Mouse (Mus musculus) embryonic facial prominence, embryonic 12.5 days (tissue): ENCODE measurements around the gene Gm3625. TPM values are rescaled to one million over a fixed set of nuclear protein-coding genes. Genes with fewer than 3 reads are reported as not detected.
"Not testable (repeated sequence)": the region's sequence is repeated elsewhere in the genome, so short reads cannot be mapped to it uniquely, and the experiment has no call there.

Experiments used
- ATAC-seq: fragments of 200-750 bp; cut with Nextera tagmentation; 2 replicates; pipeline ENCODE4 v1.8.0; 2017; ENCODE audit not compliant: insufficient number of reproducible peaks, insufficient read depth, low FRiP score, low TSS enrichment
- H3K27ac ChIP-seq: fragments of 300-500 bp; sonication (generic); 2 replicates; pipeline ENCODE4 v1.5.1; 2016; ENCODE audit warnings: mild to moderate bottlenecking
- H3K27me3 ChIP-seq: fragments of 300-500 bp; sonication (generic); 2 replicates; pipeline ENCODE4 v1.6.1; 2016; ENCODE audit warnings: mild to moderate bottlenecking, moderate library complexity
- H3K36me3 ChIP-seq: fragments of 300-500 bp; sonication (generic); 2 replicates; pipeline ENCODE4 v1.6.1; 2016; ENCODE audit warnings: mild to moderate bottlenecking
- H3K4me1 ChIP-seq: fragments of 300-500 bp; sonication (generic); 2 replicates; pipeline ENCODE4 v1.6.1; 2016
- H3K4me2 ChIP-seq: fragments of 300-500 bp; sonication (generic); replicated peaks from 2 replicates; pipeline ENCODE4 v1.6.1; 2016; ENCODE audit warnings: mild to moderate bottlenecking, moderate library complexity
- H3K4me3 ChIP-seq: fragments of 300-500 bp; sonication (generic); 2 replicates; pipeline ENCODE4 v1.5.1; 2016; ENCODE audit warnings: mild to moderate bottlenecking
- H3K9ac ChIP-seq: fragments of 300-500 bp; sonication (generic); 2 replicates; pipeline ENCODE4 v1.6.1; 2016; ENCODE audit warnings: mild to moderate bottlenecking, moderate library complexity
- H3K9me3 ChIP-seq: fragments of 300-500 bp; sonication (generic); 2 replicates; pipeline ENCODE4 v1.6.1; 2016; ENCODE audit warnings: mild to moderate bottlenecking, moderate library complexity
- WGBS: fragments of 180-500 bp; shearing (Covaris S2); methylation state at CpG from one replicate; pipeline ENCODE4 v1.1.7; 2016; 5-methylcytosine and 5-hydroxymethylcytosine counted together
- polyA plus RNA-seq: library from polyadenylated mRNA; unstranded; fragments of >200 nt; fragmentation: Nextera tagmentation; extraction: Ambion mirVana; gene quantifications from 2 replicates; pipeline ENCODE4 v1.2.1, GENCODE M21; 2016

Gm3625 gene
- polyA plus RNA-seq, 1 experiment from 2014 or later, result not detected

DNA sequence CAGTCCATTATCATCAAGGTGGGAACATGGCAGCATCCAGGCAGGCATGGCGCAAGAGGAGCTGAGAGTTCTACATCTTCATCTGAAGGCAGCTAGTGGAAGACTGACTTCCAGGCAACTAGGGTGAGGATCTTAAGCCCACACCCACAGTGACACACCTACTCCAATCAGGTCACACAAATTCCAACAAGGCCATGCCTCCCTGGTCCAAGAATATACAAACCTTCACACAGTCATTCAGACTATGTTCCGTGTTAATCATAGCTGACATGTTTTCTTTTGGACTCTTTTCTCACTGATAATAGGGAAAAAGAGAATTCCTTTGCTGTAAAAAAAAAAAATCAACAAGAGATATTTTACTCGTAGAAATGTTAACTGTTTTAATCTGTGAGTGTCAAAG is 39.0 kb downstream of the Gm3625 start:
- H3K4me1 ChIP-seq, H3K9ac ChIP-seq, H3K4me3 ChIP-seq, H3K9me3 ChIP-seq, H3K4me2 ChIP-seq, ATAC-seq, H3K36me3 ChIP-seq, H3K27ac ChIP-seq, H3K27me3 ChIP-seq: not testable (repeated sequence)
- WGBS, result 71% methylated on average over 3 of the region's 3 CpGs

DNA sequence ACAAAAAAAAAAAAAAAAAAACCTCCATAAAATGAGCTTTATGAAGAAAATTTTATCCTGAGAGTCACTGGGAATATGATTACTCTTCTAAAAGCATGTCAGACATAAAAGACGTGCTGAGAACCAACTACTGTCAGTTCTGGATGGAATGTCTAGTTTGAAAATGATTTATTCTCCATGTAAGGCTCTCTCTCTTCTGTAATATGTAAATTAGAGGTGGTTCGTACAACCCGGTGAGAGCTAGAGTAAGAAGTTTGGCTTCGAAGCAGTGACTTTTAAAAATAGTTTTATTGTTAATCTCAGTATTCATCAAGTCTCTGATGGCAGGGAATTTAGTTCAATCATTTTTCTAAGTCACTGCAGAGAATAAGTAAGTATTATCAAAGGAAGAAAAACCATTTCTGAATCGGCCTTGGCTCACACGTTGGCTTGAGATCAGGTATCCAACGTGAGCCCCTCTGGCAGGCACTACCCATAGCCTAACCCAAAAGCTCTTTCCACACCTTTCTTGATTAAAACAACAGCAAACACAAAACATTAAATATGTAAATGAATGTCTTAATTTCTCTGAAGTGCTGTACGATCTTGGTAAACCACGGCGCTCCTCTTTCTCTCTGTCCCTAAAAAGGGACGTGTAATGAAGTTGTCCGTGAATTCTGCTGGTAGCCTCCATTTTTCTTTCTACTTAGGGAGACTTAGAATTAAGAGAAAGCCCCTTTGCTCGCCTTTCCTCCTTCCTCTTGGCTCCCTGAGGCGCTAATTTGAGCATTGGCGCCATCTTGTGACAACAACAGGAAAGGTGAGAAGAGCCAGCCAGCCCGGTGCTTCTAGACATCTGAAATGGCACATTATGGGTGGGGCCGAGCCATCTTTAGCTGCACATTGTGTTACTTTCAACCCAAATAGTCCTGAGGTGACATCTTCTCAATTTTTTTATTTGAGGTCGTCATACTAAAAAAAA is 44.4 kb downstream of the Gm3625 start:
- WGBS, result 23% methylated on average over 18 of the region's 18 CpGs
- Histone ChIP-seq H3K27ac (no peak overlapping the region), H3K4me1 (peaks cover 6% of the 10 kb centered on the region; the same call in 1 of the 2 replicates), H3K4me3 (peak overlapping the region; percentile 12; the same call in 1 of the 2 replicates), H3K9me3 (no peaks in the 10 kb centered on the region), H3K9ac (no peak overlapping the region), H3K27me3 (no peaks in the 10 kb centered on the region), H3K4me2 (peak overlapping the region; percentile 39), H3K36me3 (no peaks in the 10 kb centered on the region)
- ATAC-seq, result no peak

DNA sequence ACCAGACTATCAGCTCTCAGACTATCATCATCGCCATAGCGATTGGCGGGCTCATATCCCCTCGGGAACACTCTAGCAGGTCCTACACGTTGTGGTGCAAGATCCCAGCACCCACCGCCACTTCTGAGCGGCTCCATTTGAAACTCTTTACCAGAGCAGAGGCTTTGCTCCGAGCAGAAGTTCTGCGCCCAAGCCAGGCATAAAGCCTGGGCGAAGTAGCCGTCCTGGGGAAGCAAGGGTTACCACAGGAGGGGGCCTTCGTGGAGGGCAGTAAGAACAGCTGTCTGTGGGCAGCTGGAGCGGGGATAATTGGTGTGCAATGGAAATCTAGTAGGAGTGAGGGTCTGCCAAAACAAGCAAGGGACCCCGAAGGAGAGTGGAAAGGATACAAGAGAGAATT is 45.2 kb downstream of the Gm3625 start:
- H3K27ac ChIP-seq, result no peak overlapping the region
- ATAC-seq, result peak; percentile 48; the same call in 1 of the 2 replicates

DNA sequence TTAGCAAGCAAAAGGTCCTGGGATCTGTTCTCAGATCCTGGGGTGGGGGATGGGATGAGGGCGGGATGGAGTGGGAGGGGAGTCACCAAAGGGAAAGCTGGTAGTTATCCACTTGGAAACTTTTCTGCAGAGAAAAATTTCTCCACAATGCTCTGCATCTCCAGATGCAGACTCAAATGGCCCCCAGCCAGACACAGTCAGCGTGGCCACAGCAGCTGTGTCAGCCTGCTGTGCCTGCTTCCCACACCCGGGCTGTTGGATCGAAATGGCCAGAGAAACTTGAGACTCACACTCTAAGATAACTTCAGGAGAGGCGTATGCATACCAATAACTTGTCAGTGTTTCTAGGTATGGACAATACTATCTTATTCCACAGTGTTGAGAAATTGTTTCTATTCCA is 46.2 kb downstream of the Gm3625 start:
- Histone ChIP-seq H3K4me3 (no peak overlapping the region), H3K36me3 (no peaks in the 10 kb centered on the region), H3K9ac (no peak overlapping the region), H3K4me1 (peaks cover 6% of the 10 kb centered on the region; the same call in 1 of the 2 replicates), H3K27me3 (no peaks in the 10 kb centered on the region), H3K9me3 (no peaks in the 10 kb centered on the region), H3K27ac (no peak overlapping the region), H3K4me2 (no peak overlapping the region)
- no peak; the same call in 1 of the 2 replicates for ATAC-seq
- WGBS, result 51% methylated on average over 5 of the region's 5 CpGs

More for the DNA sequence above, 45.2 kb downstream of the Gm3625 start:
- Histone ChIP-seq H3K4me1 (peaks cover 6% of the 10 kb centered on the region; the same call in 1 of the 2 replicates), H3K27me3 (no peaks in the 10 kb centered on the region), H3K36me3 (no peaks in the 10 kb centered on the region), H3K4me2 (no peak overlapping the region), H3K9me3 (no peaks in the 10 kb centered on the region), H3K4me3 (no peak overlapping the region), H3K9ac (no peak overlapping the region)
- WGBS, result 59% methylated on average over 14 of the region's 14 CpGs

DNA sequence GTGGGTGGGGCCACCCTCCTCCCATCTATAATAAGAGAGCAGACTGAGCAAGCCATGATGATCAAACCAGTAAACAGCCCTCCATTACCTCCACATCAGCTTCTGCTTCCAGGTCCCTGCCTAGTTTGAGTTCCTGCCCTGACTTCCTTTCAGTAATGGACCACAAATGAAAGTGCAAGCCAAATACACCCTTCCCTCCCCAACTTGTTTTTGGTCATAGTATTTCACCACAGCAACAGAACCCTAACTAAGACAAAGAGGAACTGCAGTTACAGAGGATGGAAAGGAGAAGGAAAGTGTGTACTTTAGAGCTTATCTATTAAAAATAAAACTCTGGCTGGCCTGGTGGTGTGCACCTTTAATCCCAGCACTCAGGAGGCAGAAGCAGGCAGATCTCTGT is 47.3 kb downstream of the Gm3625 start:
- no peak overlapping the region for H3K9ac ChIP-seq
- H3K9me3 ChIP-seq, result no peaks in the 10 kb centered on the region
- no peak overlapping the region for H3K4me2 ChIP-seq
- no peak overlapping the region for H3K27ac ChIP-seq
- H3K36me3 ChIP-seq, result no peaks in the 10 kb centered on the region
- peaks cover 6% of the 10 kb centered on the region; the same call in 1 of the 2 replicates for H3K4me1 ChIP-seq
- no peaks in the 10 kb centered on the region for H3K27me3 ChIP-seq
- no peak for ATAC-seq
- no peak overlapping the region for H3K4me3 ChIP-seq

DNA sequence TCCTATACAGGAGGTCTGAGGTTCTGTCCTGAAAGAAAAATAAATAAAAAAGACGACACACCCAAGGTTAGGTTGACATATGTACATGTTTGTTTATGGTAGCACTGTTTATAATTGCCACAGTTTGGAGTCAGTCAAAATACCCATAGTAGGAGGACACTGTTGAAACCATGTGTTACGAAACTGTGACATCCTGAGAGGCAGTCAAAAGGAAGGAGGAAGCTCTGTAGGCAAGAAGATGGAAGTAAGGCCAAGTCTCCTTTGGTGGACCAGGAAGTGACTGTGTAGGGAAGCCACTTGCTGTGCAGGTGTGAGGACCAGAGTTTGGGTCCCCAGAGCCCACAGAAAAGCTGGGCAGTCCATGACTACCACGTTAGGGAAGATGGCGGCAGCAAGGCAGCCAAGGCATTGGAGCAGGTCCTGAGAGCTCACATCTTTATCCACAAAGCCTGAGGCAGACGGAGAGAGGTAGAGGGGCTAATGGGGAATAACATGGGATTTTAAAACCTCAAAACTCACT is 48.3 kb downstream of the Gm3625 start:
- Histone ChIP-seq H3K4me3 (no peak overlapping the region), H3K9me3 (no peaks in the 10 kb centered on the region), H3K36me3 (no peaks in the 10 kb centered on the region), H3K27me3 (no peaks in the 10 kb centered on the region), H3K4me2 (no peak overlapping the region), H3K4me1 (peaks cover 6% of the 10 kb centered on the region; the same call in 1 of the 2 replicates), H3K9ac (no peak overlapping the region), H3K27ac (no peak overlapping the region)
- 86% methylated on average over 5 of the region's 5 CpGs for WGBS
- no peak for ATAC-seq

Other genes starting within 250 kb of the Gm3625 start
- 9.8 and 11.4 TPM in 2 replicates for gene Ncoa1, start 115.7 kb downstream of the Gm3625 start, polyA plus RNA-seq
- gene Itsn2, start 289 bp downstream of the Gm3625 start, polyA plus RNA-seq, result 28.2 and 29.7 TPM in 2 replicates
- gene Fam228a, start 145.5 kb upstream of the Gm3625 start, polyA plus RNA-seq, result 0.47 and 0.80 TPM in 2 replicates
- gene Pfn4, start 176.1 kb upstream of the Gm3625 start, polyA plus RNA-seq, result 4.6 and 5.0 TPM in 2 replicates
- gene Fam228b, start 176.3 kb upstream of the Gm3625 start, polyA plus RNA-seq, result 2.6 and 5.0 TPM in 2 replicates
- 296 and 314 TPM in 2 replicates for gene Sf3b6, start 224.6 kb upstream of the Gm3625 start, polyA plus RNA-seq
- 16.6 and 24.4 TPM in 2 replicates for gene Fkbp1b, start 248.7 kb upstream of the Gm3625 start, polyA plus RNA-seq